Mouse (Mus musculus): ENCODE results near the gene Efr3b. TPM values are rescaled to one million over a fixed set of nuclear protein-coding genes. Genes with fewer than 3 reads are reported as not detected.

Gene Efr3b
- polyA plus RNA-seq, 1 experiment from 2014 or later = 3.4 TPM

DNA sequence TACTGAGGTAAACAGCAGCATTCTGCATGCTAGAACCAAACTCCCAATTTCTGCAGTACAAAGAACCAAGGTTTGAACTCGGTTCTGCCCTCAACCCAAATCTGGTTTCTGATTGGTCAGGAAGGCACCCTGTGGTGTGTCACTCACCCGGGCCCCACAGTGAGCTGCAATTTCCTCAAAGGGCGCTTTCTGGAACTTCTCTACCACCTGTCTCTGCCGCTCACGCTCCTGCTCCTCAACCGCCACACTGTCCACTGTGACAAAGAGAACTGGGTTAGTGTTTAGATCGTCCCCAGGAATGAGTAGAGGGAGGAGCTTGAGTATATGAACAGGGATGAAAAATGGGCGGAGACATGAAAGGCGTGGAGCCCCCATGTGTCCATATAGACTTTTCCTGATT is 70.3 kb downstream of the Efr3b start:
- H3K4me2 ChIP-seq (replicated peaks; ENCODE audit: low read depth, low read length) = no peak overlapping the region
- H3K9me3 ChIP-seq (ENCODE audit: low read length) = no peaks in the 10 kb centered on the region
- H3K9ac ChIP-seq (replicated peaks; ENCODE audit: low read length) = no peak overlapping the region
- no peak overlapping the region for H3K4me3 ChIP-seq (ENCODE audit: low read length)
- no peaks in the 10 kb centered on the region for H3K27me3 ChIP-seq (ENCODE audit: insufficient read depth, low read length)
- H3K4me1 ChIP-seq (ENCODE audit: insufficient read depth, low read length) = no peaks in the 10 kb centered on the region
- H3K27ac ChIP-seq (ENCODE audit: low read length) = no peak overlapping the region
- H3K36me3 ChIP-seq (ENCODE audit: insufficient read depth, low read length) = no peaks in the 10 kb centered on the region
- ATAC-seq (ENCODE audit: low FRiP score, low TSS enrichment) = no peak
- WGBS = 71% methylated on average over 9 of the region's 9 CpGs

DNA sequence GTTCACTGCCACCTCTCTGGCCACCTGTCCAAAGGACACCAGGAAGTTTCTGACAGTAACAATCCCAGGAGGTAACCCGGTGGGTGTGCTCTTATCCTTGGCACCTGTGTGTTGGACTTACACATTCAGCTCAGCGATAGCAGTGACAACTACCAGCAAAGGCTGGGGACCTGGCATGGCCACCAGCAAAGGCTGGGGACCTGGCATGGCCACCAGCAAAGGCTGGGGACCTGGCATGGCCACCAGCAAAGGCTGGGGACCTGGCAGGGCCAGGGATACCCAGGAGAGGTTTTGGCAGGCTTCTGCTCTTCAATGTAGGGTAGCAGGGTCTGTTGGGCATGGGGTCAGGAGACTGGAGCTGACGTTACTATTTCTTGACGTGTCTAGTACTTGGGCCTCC is 71.5 kb downstream of the Efr3b start:
- 90% methylated on average over 4 of the region's 4 CpGs for WGBS
- Histone ChIP-seq H3K9ac (replicated peaks; ENCODE audit: low read length) (no peak overlapping the region), H3K27me3 (ENCODE audit: insufficient read depth, low read length) (no peaks in the 10 kb centered on the region), H3K4me3 (ENCODE audit: low read length) (no peak overlapping the region), H3K4me2 (replicated peaks; ENCODE audit: low read depth, low read length) (no peak overlapping the region), H3K9me3 (ENCODE audit: low read length) (no peaks in the 10 kb centered on the region), H3K36me3 (ENCODE audit: insufficient read depth, low read length) (no peaks in the 10 kb centered on the region), H3K4me1 (ENCODE audit: insufficient read depth, low read length) (no peaks in the 10 kb centered on the region), H3K27ac (ENCODE audit: low read length) (no peak overlapping the region)
- no peak for ATAC-seq (ENCODE audit: low FRiP score, low TSS enrichment)

DNA sequence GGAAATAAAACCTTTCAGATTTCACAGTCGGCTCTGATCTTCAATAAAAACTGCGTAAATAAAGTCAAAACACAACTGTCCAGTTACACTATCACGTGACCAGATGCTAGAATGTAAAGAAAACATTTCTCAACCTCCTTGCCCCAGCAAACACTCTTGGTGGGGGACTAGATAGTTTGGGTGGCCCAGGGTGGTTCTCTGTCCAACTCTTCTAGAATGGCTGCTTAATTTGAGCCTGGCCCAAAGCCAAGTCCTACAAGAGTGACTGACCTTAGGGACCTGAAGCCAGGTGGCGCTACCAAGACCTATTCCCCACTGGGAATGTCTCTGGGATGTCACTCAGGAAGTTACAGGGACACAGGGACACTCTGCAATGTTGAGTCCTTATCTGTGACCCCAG is 78.2 kb downstream of the Efr3b start:
- H3K9ac ChIP-seq (replicated peaks; ENCODE audit: low read length) = peak overlapping the region; percentile 86
- H3K4me1 ChIP-seq (ENCODE audit: insufficient read depth, low read length) = peaks cover 12% of the 10 kb centered on the region
- H3K27me3 ChIP-seq (ENCODE audit: insufficient read depth, low read length) = no peaks in the 10 kb centered on the region
- H3K27ac ChIP-seq (ENCODE audit: low read length) = peak overlapping the region; percentile 91; the same call in 1 of the 2 replicates
- ATAC-seq (ENCODE audit: low FRiP score, low TSS enrichment) = no peak
- H3K4me2 ChIP-seq (replicated peaks; ENCODE audit: low read depth, low read length) = peak overlapping the region; percentile 91
- peak overlapping the region; percentile 62 for H3K4me3 ChIP-seq (ENCODE audit: low read length)
- H3K36me3 ChIP-seq (ENCODE audit: insufficient read depth, low read length) = no peaks in the 10 kb centered on the region
- 51% methylated on average over 4 of the region's 4 CpGs for WGBS
- H3K9me3 ChIP-seq (ENCODE audit: low read length) = no peaks in the 10 kb centered on the region

DNA sequence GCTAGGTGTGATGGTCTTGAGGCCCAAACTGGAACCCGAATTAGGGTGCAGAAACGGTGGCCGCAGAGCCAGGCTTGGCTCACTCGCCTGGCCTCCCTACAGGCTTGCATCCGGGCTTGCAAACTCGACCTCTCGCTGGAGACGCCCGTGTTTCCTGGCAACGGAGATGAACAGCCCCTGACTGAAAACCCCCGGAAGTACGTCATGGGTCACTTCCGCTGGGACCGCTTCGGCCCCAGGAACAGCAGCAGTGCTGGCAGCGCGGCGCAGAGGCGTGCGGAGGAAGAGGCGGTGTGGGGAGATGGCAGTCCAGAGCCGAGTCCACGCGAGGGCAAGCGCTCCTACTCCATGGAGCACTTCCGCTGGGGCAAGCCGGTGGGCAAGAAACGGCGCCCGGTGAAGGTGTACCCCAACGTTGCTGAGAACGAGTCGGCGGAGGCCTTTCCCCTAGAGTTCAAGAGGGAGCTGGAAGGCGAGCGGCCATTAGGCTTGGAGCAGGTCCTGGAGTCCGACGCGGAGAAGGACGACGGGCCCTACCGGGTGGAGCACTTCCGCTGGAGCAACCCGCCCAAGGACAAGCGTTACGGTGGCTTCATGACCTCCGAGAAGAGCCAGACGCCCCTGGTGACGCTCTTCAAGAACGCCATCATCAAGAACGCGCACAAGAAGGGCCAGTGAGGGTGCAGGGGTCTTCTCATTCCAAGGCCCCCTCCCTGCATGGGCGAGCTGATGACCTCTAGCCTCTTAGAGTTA is 78.7 kb downstream of the Efr3b start:
- 2% methylated on average over 53 of the region's 53 CpGs for WGBS
- Histone ChIP-seq H3K4me3 (ENCODE audit: low read length) (peak overlapping the region; percentile 62), H3K9ac (replicated peaks; ENCODE audit: low read length) (peak overlapping the region; percentile 86), H3K36me3 (ENCODE audit: insufficient read depth, low read length) (no peaks in the 10 kb centered on the region), H3K27me3 (ENCODE audit: insufficient read depth, low read length) (peaks cover 3% of the 10 kb centered on the region), H3K27ac (ENCODE audit: low read length) (peak overlapping the region; percentile 91), H3K9me3 (ENCODE audit: low read length) (no peaks in the 10 kb centered on the region), H3K4me2 (replicated peaks; ENCODE audit: low read depth, low read length) (peak overlapping the region; percentile 91), H3K4me1 (ENCODE audit: insufficient read depth, low read length) (peaks cover 12% of the 10 kb centered on the region)
- ATAC-seq (ENCODE audit: low FRiP score, low TSS enrichment) = peak; percentile 96

DNA sequence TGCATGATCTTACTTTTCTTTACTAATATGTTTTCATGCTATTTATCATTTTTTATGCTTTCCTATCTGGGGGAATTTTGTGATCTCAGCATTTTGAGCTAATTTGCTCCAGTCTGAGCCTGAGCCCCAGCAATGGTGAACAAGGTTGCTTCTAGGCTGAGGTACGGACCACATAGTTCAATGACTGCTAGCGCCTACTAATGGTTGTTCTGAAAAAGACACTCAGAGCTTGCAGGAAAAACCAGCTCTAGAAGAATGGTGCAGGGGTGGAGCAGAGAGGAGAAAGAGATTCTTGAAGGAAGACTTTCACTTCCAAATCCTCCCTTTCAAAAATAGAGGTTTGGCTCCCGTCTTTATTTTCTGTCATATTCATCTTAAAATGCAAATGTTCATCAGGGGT is 82.4 kb downstream of the Efr3b start:
- H3K27ac ChIP-seq (ENCODE audit: low read length) = no peak overlapping the region
- H3K36me3 ChIP-seq (ENCODE audit: insufficient read depth, low read length) = no peaks in the 10 kb centered on the region
- H3K9ac ChIP-seq (replicated peaks; ENCODE audit: low read length) = no peak overlapping the region
- ATAC-seq (ENCODE audit: low FRiP score, low TSS enrichment) = no peak
- 18% methylated on average over 3 of the region's 3 CpGs for WGBS
- no peak overlapping the region for H3K4me2 ChIP-seq (replicated peaks; ENCODE audit: low read depth, low read length)
- H3K27me3 ChIP-seq (ENCODE audit: insufficient read depth, low read length) = peaks cover 9% of the 10 kb centered on the region
- H3K9me3 ChIP-seq (ENCODE audit: low read length) = no peaks in the 10 kb centered on the region
- no peak overlapping the region for H3K4me3 ChIP-seq (ENCODE audit: low read length)
- H3K4me1 ChIP-seq (ENCODE audit: insufficient read depth, low read length) = peaks cover 12% of the 10 kb centered on the region

DNA sequence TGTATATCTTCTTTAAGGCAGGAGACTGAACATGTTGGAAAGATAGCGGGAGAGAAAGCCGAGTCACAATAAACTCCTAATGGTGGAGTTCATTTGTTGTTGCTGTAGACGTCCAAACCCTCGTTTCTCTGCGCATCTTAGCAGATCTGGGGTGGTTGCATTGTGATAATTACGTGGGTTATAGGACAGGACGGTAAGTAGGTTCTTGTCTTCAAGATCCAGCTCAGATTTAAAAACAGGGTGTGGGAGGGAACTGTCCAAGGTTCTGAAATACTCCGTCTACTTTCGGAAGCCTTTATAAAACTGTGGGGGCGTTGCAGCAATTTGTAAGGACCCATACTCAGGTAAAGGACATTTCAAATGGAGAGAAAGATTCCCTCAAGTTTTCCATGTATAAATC is 83.3 kb downstream of the Efr3b start:
- Histone ChIP-seq H3K27me3 (ENCODE audit: insufficient read depth, low read length) (peaks cover 9% of the 10 kb centered on the region), H3K4me2 (replicated peaks; ENCODE audit: low read depth, low read length) (no peak overlapping the region), H3K4me3 (ENCODE audit: low read length) (no peak overlapping the region), H3K9me3 (ENCODE audit: low read length) (no peaks in the 10 kb centered on the region), H3K9ac (replicated peaks; ENCODE audit: low read length) (no peak overlapping the region), H3K4me1 (ENCODE audit: insufficient read depth, low read length) (peaks cover 7% of the 10 kb centered on the region), H3K36me3 (ENCODE audit: insufficient read depth, low read length) (no peaks in the 10 kb centered on the region), H3K27ac (ENCODE audit: low read length) (no peak overlapping the region)
- WGBS = 26% methylated on average over 10 of the region's 10 CpGs
- ATAC-seq (ENCODE audit: low FRiP score, low TSS enrichment) = no peak

DNA sequence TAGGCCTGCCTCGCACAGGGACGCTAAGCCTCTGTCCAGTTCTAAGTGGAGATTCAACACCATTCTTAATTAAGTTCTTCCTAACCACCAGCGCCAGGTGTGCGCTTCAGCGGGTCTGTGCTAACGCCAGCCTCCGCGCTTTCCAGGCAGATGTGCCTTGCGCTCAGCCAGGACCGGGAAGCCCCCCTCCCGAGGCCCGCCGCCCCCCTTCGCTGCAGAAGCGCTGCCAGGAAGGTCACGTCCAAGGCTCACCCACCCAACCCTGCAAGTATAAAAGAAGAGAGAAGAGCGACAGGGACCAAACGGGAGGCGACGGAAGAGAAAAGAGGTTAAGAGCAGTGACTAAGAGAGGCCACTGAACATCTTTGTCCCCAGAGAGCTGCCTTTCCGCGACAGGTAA is 84.1 kb downstream of the Efr3b start, which contains the start of gene Pomc:
TSS of gene Pomc (plus strand) at position 301 of the 400 bp plus-strand sequence.
- Histone ChIP-seq H3K36me3 (ENCODE audit: insufficient read depth, low read length) (no peaks in the 10 kb centered on the region), H3K9me3 (ENCODE audit: low read length) (no peaks in the 10 kb centered on the region), H3K4me3 (ENCODE audit: low read length) (no peak within 1 kb of the TSS), H3K4me1 (ENCODE audit: insufficient read depth, low read length) (peaks cover 2% of the 10 kb centered on the region; the same call in 1 of the 2 replicates), H3K9ac (replicated peaks; ENCODE audit: low read length) (no peak within 1 kb of the TSS), H3K27ac (ENCODE audit: low read length) (no peak within 1 kb of the TSS), H3K4me2 (replicated peaks; ENCODE audit: low read depth, low read length) (no peak within 1 kb of the TSS), H3K27me3 (ENCODE audit: insufficient read depth, low read length) (peaks cover 9% of the 10 kb centered on the region)
- no peak for ATAC-seq (ENCODE audit: low FRiP score, low TSS enrichment)
- 25% methylated on average over 22 of the region's 22 CpGs for WGBS

DNA sequence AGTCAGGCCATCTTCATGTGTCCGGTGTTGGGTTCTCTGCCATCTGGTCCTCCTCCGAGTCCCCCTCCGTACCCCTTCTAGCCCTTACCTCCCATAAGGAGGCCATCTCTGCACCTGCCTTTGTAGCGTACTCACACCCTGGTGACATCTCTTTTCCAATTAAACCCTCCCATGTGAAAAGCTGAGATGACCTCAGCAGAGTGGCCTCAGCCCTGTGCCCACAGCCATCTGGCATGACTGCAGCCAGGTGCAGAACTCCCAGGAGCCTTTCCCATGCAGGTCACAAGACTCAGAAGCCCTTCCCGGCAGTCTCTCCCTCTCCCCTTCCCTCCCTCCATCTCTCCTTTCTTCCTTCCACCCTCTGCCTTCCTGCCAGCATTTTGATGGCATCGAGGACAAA is 91.2 kb downstream of the Efr3b start:
- ATAC-seq (ENCODE audit: low FRiP score, low TSS enrichment) = no peak
- H3K9me3 ChIP-seq (ENCODE audit: low read length) = no peaks in the 10 kb centered on the region
- H3K27ac ChIP-seq (ENCODE audit: low read length) = no peak overlapping the region
- no peak overlapping the region for H3K4me3 ChIP-seq (ENCODE audit: low read length)
- no peaks in the 10 kb centered on the region for H3K27me3 ChIP-seq (ENCODE audit: insufficient read depth, low read length)
- 59% methylated on average over 6 of the region's 6 CpGs for WGBS
- H3K4me2 ChIP-seq (replicated peaks; ENCODE audit: low read depth, low read length) = no peak overlapping the region
- no peak overlapping the region for H3K9ac ChIP-seq (replicated peaks; ENCODE audit: low read length)
- H3K4me1 ChIP-seq (ENCODE audit: insufficient read depth, low read length) = no peaks in the 10 kb centered on the region
- H3K36me3 ChIP-seq (ENCODE audit: insufficient read depth, low read length) = no peaks in the 10 kb centered on the region

DNA sequence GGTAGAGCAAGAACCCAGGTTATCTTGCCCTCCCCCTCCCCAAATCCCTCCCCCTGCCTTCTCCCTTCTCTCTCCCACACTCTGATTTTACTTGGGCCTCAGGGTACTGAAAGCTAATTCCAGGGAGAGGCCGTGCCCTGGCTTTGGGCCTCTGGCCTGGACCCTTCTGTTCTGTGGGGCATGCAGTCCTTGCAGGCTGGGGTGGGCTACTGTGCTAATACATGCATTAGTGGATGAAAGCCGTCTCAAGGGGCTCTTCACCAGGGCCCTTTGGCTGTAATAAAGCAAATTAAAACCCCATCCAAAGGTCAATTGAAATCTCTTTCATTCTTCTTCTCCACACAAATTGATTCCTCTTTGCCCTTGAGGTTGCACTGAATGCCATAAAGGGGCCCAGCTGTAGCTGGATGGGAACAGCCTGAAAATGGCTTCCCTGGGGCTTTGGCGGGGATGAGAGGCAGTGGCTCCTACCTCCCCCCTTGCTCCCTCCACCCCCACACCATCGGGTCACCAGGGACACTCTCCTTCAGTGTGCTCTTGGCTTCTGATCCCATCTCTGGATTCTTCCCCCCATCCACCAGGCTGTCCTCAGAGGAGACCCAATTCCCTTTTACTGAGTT is 94.2 kb downstream of the Efr3b start:
- no peaks in the 10 kb centered on the region for H3K36me3 ChIP-seq (ENCODE audit: insufficient read depth, low read length)
- ATAC-seq (ENCODE audit: low FRiP score, low TSS enrichment) = no peak
- H3K4me1 ChIP-seq (ENCODE audit: insufficient read depth, low read length) = no peaks in the 10 kb centered on the region
- H3K4me2 ChIP-seq (replicated peaks; ENCODE audit: low read depth, low read length) = no peak overlapping the region
- no peak overlapping the region for H3K9ac ChIP-seq (replicated peaks; ENCODE audit: low read length)
- no peak overlapping the region for H3K27ac ChIP-seq (ENCODE audit: low read length)
- 43% methylated on average over 4 of the region's 4 CpGs for WGBS
- H3K9me3 ChIP-seq (ENCODE audit: low read length) = no peaks in the 10 kb centered on the region
- no peaks in the 10 kb centered on the region for H3K27me3 ChIP-seq (ENCODE audit: insufficient read depth, low read length)
- H3K4me3 ChIP-seq (ENCODE audit: low read length) = no peak overlapping the region

DNA sequence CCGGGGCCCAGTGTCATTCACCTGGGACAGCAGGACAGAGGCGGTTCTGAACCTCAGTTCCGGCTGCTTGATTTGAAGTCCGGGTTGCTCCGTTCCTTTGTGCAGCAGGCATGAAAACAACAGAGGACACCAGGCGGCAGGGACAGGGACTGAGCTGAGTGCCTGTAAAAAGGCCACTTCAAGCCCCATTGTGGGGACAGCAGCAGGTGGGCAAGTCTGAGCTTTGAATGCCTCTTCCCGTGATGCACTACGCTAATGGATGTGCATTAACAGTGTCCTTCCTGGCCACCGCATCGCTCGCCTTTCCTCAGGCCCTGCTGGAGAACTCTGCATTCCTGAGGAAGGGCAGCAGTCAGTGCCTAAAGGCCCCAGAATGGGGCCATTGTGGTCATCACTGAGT is 96.7 kb downstream of the Efr3b start:
- Histone ChIP-seq H3K4me3 (ENCODE audit: low read length) (no peak overlapping the region), H3K27ac (ENCODE audit: low read length) (no peak overlapping the region), H3K9ac (replicated peaks; ENCODE audit: low read length) (no peak overlapping the region), H3K9me3 (ENCODE audit: low read length) (no peaks in the 10 kb centered on the region), H3K4me1 (ENCODE audit: insufficient read depth, low read length) (no peaks in the 10 kb centered on the region), H3K4me2 (replicated peaks; ENCODE audit: low read depth, low read length) (no peak overlapping the region), H3K36me3 (ENCODE audit: insufficient read depth, low read length) (no peaks in the 10 kb centered on the region), H3K27me3 (ENCODE audit: insufficient read depth, low read length) (no peaks in the 10 kb centered on the region)
- ATAC-seq (ENCODE audit: low FRiP score, low TSS enrichment) = no peak
- WGBS = 24% methylated on average over 11 of the region's 11 CpGs

Measured in kidney, embryonic 16.5 days (tissue).